ENCODE assay signal across 9 mouse cellular contexts in the genomic region with DNA sequence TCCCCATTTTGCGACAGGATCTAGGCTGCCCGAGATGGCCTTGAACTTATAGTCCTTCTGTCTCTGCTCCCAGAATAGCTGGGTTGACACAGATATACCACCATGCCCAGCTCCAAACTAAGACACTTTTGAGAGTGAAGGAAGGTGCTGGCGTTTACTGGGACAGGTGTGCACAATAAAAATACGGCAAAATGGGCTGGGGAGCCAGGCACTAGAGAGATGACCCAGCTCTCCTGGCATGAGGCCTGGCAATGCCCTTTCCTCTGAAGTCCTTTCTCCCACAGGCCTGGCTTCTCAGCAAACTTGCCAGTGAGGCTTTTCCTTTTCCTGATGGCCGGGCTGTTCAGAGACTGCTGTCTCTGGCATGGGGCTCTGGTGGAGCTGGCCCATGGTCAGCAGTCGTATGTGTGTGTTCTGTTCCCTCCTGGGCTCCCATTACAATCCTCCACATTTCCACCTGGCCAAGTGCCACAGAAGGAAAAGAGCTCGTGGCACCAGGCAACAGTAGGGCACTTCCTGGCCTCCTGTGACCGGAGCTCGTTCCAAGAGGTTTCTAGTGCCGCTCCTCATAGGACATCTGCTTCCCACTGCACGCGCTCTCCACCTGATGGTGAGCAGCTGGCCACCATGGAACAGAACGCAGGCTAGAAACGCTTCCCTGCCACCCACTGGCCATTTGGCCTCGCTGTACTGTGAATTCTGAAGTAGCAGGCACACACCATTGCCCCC. TPM values are rescaled to one million over a fixed set of nuclear protein-coding genes. Genes with fewer than 3 reads are reported as not detected.
DNase-seq lines count a peak whose midpoint lies in the region; ATAC-seq and TF ChIP-seq lines count a peak whose summit lies in the region.
"Had no signal": no experiment of that assay in that cellular context is flagged by ENCODE, and none has a peak within 500 bp of the region (broad histone marks: within the 10 kb centered on the region; RNA-seq: fewer than 3 reads in every experiment).

No protein-coding gene starts in this region.

- no peak for ATAC-seq in intestine, postnatal 0 days
- no peak for ATAC-seq in intestine, embryonic 16.5 days
- ATAC-seq in forebrain, embryonic 16.5 days = no peak
- no peak for ATAC-seq in megakaryocyte progenitor cell, adult 5-6 weeks (replicated peaks; ENCODE audit: poor library complexity)

- H3K9me3 ChIP-seq in intestine, postnatal 0 days (ENCODE audit: control insufficient read depth) = no peaks in the 10 kb centered on the region
- no peaks in the 10 kb centered on the region for H3K9me3 ChIP-seq in intestine, embryonic 16.5 days (ENCODE audit: control insufficient read depth, low read length)
- H3K9me3 ChIP-seq in forebrain, embryonic 16.5 days (ENCODE audit: control insufficient read depth, low read length) = no peaks in the 10 kb centered on the region

- peak; percentile 28 for TF ChIP-seq CTCF in intestine, postnatal 0 days (IDR thresholded peaks at IDR 0.05; ENCODE audit: low read depth)
- TF ChIP-seq CTCF in lung, adult 2 months (IDR thresholded peaks at IDR 0.05; ENCODE audit: insufficient read depth, low read length) = 0 out of 2 replicates have a peak, but pooled peaks have one; percentile 4

- no peaks in the 10 kb centered on the region for H3K4me1 ChIP-seq in intestine, postnatal 0 days (replicated peaks; ENCODE audit: control insufficient read depth, insufficient read depth, low read length)
- 0 out of 2 replicates have a peak, but pooled peaks cover 6% of the 10 kb centered on the region for H3K4me1 ChIP-seq in intestine, embryonic 16.5 days (ENCODE audit: control insufficient read depth, insufficient read depth, low read length)
- H3K4me1 ChIP-seq in lung, adult 2 months (ENCODE audit: control insufficient read depth, insufficient read depth, low read length) = peaks cover 8% of the 10 kb centered on the region
- H3K4me1 ChIP-seq in forebrain, embryonic 16.5 days (replicated peaks; ENCODE audit: control insufficient read depth, insufficient read depth, low read length) = peaks cover 16% of the 10 kb centered on the region

- no peak overlapping the region for H3K27ac ChIP-seq in intestine, postnatal 0 days (ENCODE audit: low read depth, low read length)
- H3K27ac ChIP-seq in intestine, embryonic 16.5 days (ENCODE audit: low read length) = no peak overlapping the region
- no peak overlapping the region for H3K27ac ChIP-seq in forebrain, embryonic 16.5 days (ENCODE audit: low read length)
- H3K27ac ChIP-seq: macrophage had no signal

- H3K4me3 ChIP-seq in intestine, postnatal 0 days (ENCODE audit: low read depth, low read length) = no peak overlapping the region
- H3K4me3 ChIP-seq in intestine, embryonic 16.5 days (ENCODE audit: low read length) = no peak overlapping the region
- no peak overlapping the region for H3K4me3 ChIP-seq in lung, adult 2 months (replicated peaks; ENCODE audit: extremely low read depth, low read depth, low read length)
- H3K4me3 ChIP-seq in forebrain, embryonic 16.5 days (replicated peaks; ENCODE audit: low read length) = no peak overlapping the region

- peaks cover 3% of the 10 kb centered on the region for H3K36me3 ChIP-seq in intestine, postnatal 0 days (ENCODE audit: control insufficient read depth, insufficient read depth)
- H3K36me3 ChIP-seq in intestine, embryonic 16.5 days (ENCODE audit: control insufficient read depth, insufficient read depth, low read length) = no peaks in the 10 kb centered on the region
- H3K36me3 ChIP-seq in forebrain, embryonic 16.5 days (ENCODE audit: control insufficient read depth, insufficient read depth) = no peaks in the 10 kb centered on the region

- no peak overlapping the region for H3K9ac ChIP-seq in intestine, postnatal 0 days (ENCODE audit: low read depth, low read length)
- no peak overlapping the region for H3K9ac ChIP-seq in intestine, embryonic 16.5 days (ENCODE audit: low read depth, low read length)
- no peak overlapping the region for H3K9ac ChIP-seq in forebrain, embryonic 16.5 days (replicated peaks; ENCODE audit: low read depth, low read length)

- H3K4me2 ChIP-seq in intestine, postnatal 0 days (replicated peaks; ENCODE audit: low read depth) = no peak overlapping the region
- no peak overlapping the region for H3K4me2 ChIP-seq in intestine, embryonic 16.5 days (ENCODE audit: low read depth, low read length)
- H3K4me2 ChIP-seq in forebrain, embryonic 16.5 days (ENCODE audit: low read length) = no peak overlapping the region

- peak; percentile 61 for DNase-seq in adipocyte (ENCODE audit: low spot score)
- peak; percentile 90 for DNase-seq in cerebellum, adult 9-10 months
- DNase-seq in lung, adult 2 months = no peak
- no peak for DNase-seq in frontal cortex, postnatal 36 days (ENCODE audit: low spot score in 2 of 2)

- no peaks in the 10 kb centered on the region; the same call in 1 of the 2 replicates for H3K27me3 ChIP-seq in intestine, postnatal 0 days (replicated peaks; ENCODE audit: control insufficient read depth, insufficient read depth, low read length)
- no peaks in the 10 kb centered on the region for H3K27me3 ChIP-seq in intestine, embryonic 16.5 days (replicated peaks; ENCODE audit: control insufficient read depth, insufficient read depth, low read length)
- no peaks in the 10 kb centered on the region for H3K27me3 ChIP-seq in forebrain, embryonic 16.5 days (replicated peaks; ENCODE audit: control insufficient read depth, insufficient read depth, low read length)

- no peak; the same call in 1 of the 2 replicates for TF ChIP-seq POLR2A in lung, adult 2 months (IDR thresholded peaks at IDR 0.05; ENCODE audit: borderline replicate concordance, extremely low read depth, low read depth, low read length)

- 65% methylated on average over 15 of the region's 15 CpGs for WGBS in intestine, postnatal 0 days
- WGBS in intestine, embryonic 16.5 days = 62% methylated on average over 15 of the region's 15 CpGs
- WGBS in lung, adult 2 months = 39% methylated on average over 15 of the region's 15 CpGs
- WGBS in forebrain, embryonic 16.5 days = 68% methylated on average over 15 of the region's 15 CpGs

RNA-seq across cellular contexts. Expression of a gene that starts 14.5 kb away (rescaled TPM):
- polyA plus RNA-seq in intestine, postnatal 0 days (2015; fragmentation: Nextera tagmentation; extraction: Ambion mirVana) = 12.0 and 15.0 TPM in 2 replicates
- polyA plus RNA-seq in intestine, embryonic 16.5 days (2015; fragmentation: Nextera tagmentation; extraction: Ambion mirVana) = 11.8 and 13.1 TPM in 2 replicates
- polyA plus RNA-seq in lung, adult 2 months (2012; rRNA removed) = 23.5 and 26.8 TPM in 2 replicates
- polyA plus RNA-seq in forebrain, embryonic 16.5 days (2015; fragmentation: Nextera tagmentation; extraction: Ambion mirVana) = 43.1 and 44.1 TPM in 2 replicates
- total RNA-seq in megakaryocyte progenitor cell, adult 5-6 weeks (2015) = 8.6 and 9.6 TPM in 2 replicates
- total RNA-seq in megakaryocyte progenitor cell, adult 5-6 weeks (2017) = 16.9 and 17.3 TPM in 2 replicates

RNA-seq across cellular contexts. Expression of a gene that starts 26.0 kb away (rescaled TPM):
- 39.3 and 41.6 TPM in 2 replicates for polyA plus RNA-seq in intestine, postnatal 0 days (2015; fragmentation: Nextera tagmentation; extraction: Ambion mirVana)
- 65.1 and 74.5 TPM in 2 replicates for polyA plus RNA-seq in intestine, embryonic 16.5 days (2015; fragmentation: Nextera tagmentation; extraction: Ambion mirVana)
- polyA plus RNA-seq in lung, adult 2 months (2012; rRNA removed) = 15.3 and 19.0 TPM in 2 replicates
- polyA plus RNA-seq in forebrain, embryonic 16.5 days (2015; fragmentation: Nextera tagmentation; extraction: Ambion mirVana) = 87.7 and 93.3 TPM in 2 replicates
- total RNA-seq in megakaryocyte progenitor cell, adult 5-6 weeks (2015) = 61.3 and 70.5 TPM in 2 replicates
- 94.4 and 116 TPM in 2 replicates for total RNA-seq in megakaryocyte progenitor cell, adult 5-6 weeks (2017)

Comparison
In these comparisons a context has a peak if more than half of its experiments do, and no peak if none do; other contexts are left out.
1. DNase-seq: peak in adipocyte (single experiment) and cerebellum, adult 9-10 months (single experiment); none in lung, adult 2 months (single experiment) and frontal cortex, postnatal 36 days (0 of 2).